Mouse (Mus musculus): ENCODE data around the gene Hacd3. TPM values are rescaled to one million over a fixed set of nuclear protein-coding genes. Genes with fewer than 3 reads are reported as not detected.

Gene Hacd3
- polyA plus RNA-seq, 1 experiment from 2014 or later = 88.5 TPM

DNA sequence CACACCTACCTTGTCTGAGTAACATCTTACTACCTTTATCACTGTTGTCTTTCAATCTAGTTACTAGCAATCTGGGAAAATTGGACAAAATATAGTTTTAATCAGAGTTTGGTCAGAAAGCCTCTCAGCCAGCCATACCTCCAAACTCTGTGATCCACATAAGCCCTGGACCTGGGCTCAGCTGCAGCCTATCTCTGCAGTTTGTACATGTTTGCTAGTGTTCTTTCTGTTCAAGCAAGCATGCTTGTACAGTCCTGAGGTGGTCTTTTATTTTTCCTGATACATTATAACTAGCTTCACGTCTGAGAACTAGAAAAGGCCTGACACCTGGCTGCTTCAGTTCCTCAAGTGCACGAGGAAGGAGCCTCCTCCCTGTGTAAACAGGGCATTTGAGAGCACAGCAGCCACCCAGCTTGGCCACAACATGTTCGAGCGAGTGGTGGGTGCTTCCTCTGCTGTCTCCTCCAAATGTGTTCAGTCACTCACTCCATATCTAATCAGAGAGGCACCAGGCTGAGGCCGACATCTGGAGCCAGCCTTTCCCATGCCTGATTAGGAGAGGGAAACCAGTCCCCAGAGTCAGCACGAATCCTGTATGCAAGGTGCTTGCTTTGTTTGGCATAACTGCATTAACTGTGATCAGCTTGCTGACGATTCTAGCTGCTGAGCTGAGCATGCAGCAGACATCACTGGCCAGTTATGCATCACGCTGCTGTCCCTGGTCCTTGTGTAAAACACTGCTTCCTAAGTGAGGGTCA is 36.3 kb downstream of the Hacd3 start:
- ATAC-seq (ENCODE audit: insufficient read depth, low FRiP score, low read depth) = peak; percentile 70; the same call in 1 of the 2 replicates
- no peaks in the 10 kb centered on the region for H3K27me3 ChIP-seq (replicated peaks)
- WGBS = 57% methylated on average over 8 of the region's 8 CpGs
- H3K9ac ChIP-seq = no peak overlapping the region
- no peaks in the 10 kb centered on the region for H3K9me3 ChIP-seq
- H3K4me1 ChIP-seq = no peaks in the 10 kb centered on the region
- no peak overlapping the region for H3K4me2 ChIP-seq
- no peak overlapping the region for H3K4me3 ChIP-seq (replicated peaks)
- peaks cover 56% of the 10 kb centered on the region for H3K36me3 ChIP-seq
- peak overlapping the region; percentile 51 for H3K27ac ChIP-seq

- H3K4me1 ChIP-seq = no peaks in the 10 kb centered on the region
- H3K9me3 ChIP-seq = no peaks in the 10 kb centered on the region
- peaks cover 72% of the 10 kb centered on the region for H3K36me3 ChIP-seq
- no peak overlapping the region for H3K27ac ChIP-seq
- H3K27me3 ChIP-seq (replicated peaks) = no peaks in the 10 kb centered on the region
- ATAC-seq (ENCODE audit: insufficient read depth, low FRiP score, low read depth) = no peak
- no peak overlapping the region for H3K4me3 ChIP-seq (replicated peaks)
- no peak overlapping the region for H3K4me2 ChIP-seq
- 85% methylated on average over 1 of the region's 1 CpGs for WGBS
- H3K9ac ChIP-seq = no peak overlapping the region
Observed at GRCm38 (mm10) chr9:64981904-64982303, 39.6 kb downstream of the Hacd3 start.

GRCm38 (mm10) chr9:64980548-64980947 is 40.9 kb downstream of the Hacd3 start:
- Histone ChIP-seq H3K4me1 (no peaks in the 10 kb centered on the region), H3K4me3 (replicated peaks) (no peak overlapping the region), H3K27me3 (replicated peaks) (no peaks in the 10 kb centered on the region), H3K36me3 (peaks cover 68% of the 10 kb centered on the region), H3K9ac (no peak overlapping the region), H3K27ac (no peak overlapping the region), H3K4me2 (no peak overlapping the region), H3K9me3 (no peaks in the 10 kb centered on the region)
- no peak for ATAC-seq (ENCODE audit: insufficient read depth, low FRiP score, low read depth)
- 66% methylated on average over 3 of the region's 3 CpGs for WGBS

DNA sequence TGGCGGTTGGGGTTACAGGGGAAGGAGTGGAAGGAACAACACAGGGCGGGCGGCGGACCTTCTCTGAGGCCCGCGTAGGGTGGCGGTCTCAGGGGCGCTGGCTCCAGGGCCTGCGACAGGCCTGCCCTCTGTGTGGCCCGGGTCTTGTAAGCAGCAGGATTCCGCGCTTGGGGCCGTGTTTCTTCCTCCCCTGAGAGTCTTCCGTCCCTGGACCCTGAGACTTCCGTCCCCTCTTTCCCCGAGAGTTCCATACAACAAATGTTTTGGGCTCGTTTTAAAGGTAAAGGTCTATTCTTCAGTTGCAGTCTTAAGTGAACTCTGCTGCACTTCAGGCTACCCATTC is 60.5 kb downstream of the Hacd3 start:
- Histone ChIP-seq H3K4me1 (peaks cover 5% of the 10 kb centered on the region), H3K4me3 (replicated peaks) (peak overlapping the region; percentile 95), H3K36me3 (peaks cover 21% of the 10 kb centered on the region), H3K27ac (peak overlapping the region; percentile 91), H3K27me3 (replicated peaks) (no peaks in the 10 kb centered on the region), H3K9me3 (no peaks in the 10 kb centered on the region), H3K9ac (peak overlapping the region; percentile 88), H3K4me2 (peak overlapping the region; percentile 64)
- peak; percentile 82 for ATAC-seq (ENCODE audit: insufficient read depth, low FRiP score, low read depth)
- 0% methylated on average over 16 of the region's 17 CpGs for WGBS

DNA sequence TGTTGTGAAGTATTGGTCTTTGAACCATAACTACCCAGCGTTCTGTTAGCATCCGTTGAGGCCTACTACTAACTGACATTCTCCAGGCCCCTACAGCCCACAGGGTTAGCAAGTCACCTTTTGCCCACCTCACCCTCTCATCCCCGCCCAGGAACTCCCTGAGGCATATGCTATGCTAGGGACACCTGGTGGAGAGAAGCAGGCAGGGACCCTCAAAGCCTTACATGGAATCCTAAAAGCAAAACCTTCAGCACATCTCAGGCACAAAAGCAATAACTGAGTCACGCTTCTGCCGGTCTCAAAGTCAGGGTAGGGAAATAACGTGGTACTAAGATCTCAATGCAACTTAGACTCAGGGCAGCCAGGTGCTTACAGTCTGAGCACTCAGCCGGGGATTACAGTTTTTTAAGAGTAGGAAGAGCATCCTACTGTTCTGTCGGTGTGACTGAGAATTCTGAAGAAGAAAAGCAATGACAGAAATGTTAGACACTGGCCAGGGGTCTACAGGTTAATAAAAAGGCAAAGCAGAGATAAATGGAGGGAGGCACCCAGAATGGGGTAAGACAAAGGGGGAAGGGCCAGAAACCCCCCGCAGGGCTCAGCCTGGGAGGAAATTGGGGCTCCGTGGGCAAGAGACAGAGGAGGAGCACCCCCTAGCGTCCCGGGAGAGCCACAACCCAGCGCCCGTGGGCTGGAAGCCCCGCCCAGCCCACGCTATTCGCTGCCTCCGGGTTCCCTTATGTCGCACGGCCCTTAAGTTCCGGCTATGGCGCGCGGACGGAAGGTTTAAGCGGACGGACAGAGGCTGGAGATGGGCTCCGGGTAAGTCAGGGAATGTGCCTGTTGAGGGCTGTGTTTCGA is 61.1 kb downstream of the Hacd3 start, which contains the start of gene Ints14:
TSS of gene Ints14 (plus strand) at position 789 of the 861 bp plus-strand sequence.
- H3K4me2 ChIP-seq = peak within 1 kb of the TSS; percentile 64
- no peaks in the 10 kb centered on the region for H3K9me3 ChIP-seq
- peak within 1 kb of the TSS; percentile 91 for H3K27ac ChIP-seq
- H3K36me3 ChIP-seq = peaks cover 15% of the 10 kb centered on the region
- H3K27me3 ChIP-seq (replicated peaks) = no peaks in the 10 kb centered on the region
- 3% methylated on average over 29 of the region's 29 CpGs for WGBS
- H3K4me3 ChIP-seq (replicated peaks) = peak within 1 kb of the TSS; percentile 95
- peak within 1 kb of the TSS; percentile 88 for H3K9ac ChIP-seq
- H3K4me1 ChIP-seq = peaks cover 5% of the 10 kb centered on the region
- ATAC-seq (ENCODE audit: insufficient read depth, low FRiP score, low read depth) = peak; percentile 95

- ATAC-seq (ENCODE audit: insufficient read depth, low FRiP score, low read depth) = no peak
- H3K4me1 ChIP-seq = peaks cover 5% of the 10 kb centered on the region
- H3K4me2 ChIP-seq = no peak overlapping the region
- no peak overlapping the region for H3K4me3 ChIP-seq (replicated peaks)
- no peak overlapping the region for H3K27ac ChIP-seq
- H3K9me3 ChIP-seq = no peaks in the 10 kb centered on the region
- H3K9ac ChIP-seq = no peak overlapping the region
- WGBS = 95% methylated on average over 3 of the region's 3 CpGs
- H3K36me3 ChIP-seq = no peaks in the 10 kb centered on the region
- no peaks in the 10 kb centered on the region for H3K27me3 ChIP-seq (replicated peaks)
Observed at GRCm38 (mm10) chr9:64957276-64957675, 64.2 kb downstream of the Hacd3 start.

GRCm38 (mm10) chr9:64956337-64956736 is 65.2 kb downstream of the Hacd3 start:
- H3K4me2 ChIP-seq = peak overlapping the region; percentile 29; the same call in 1 of the 2 replicates
- H3K4me1 ChIP-seq = no peaks in the 10 kb centered on the region
- H3K27ac ChIP-seq = no peak overlapping the region; the same call in 1 of the 2 replicates
- H3K9ac ChIP-seq = no peak overlapping the region
- no peaks in the 10 kb centered on the region for H3K9me3 ChIP-seq
- ATAC-seq (ENCODE audit: insufficient read depth, low FRiP score, low read depth) = no peak
- no peaks in the 10 kb centered on the region for H3K27me3 ChIP-seq (replicated peaks)
- 0 out of 2 replicates have a peak overlapping the region, but pooled peaks have one; percentile 7 for H3K4me3 ChIP-seq (replicated peaks)
- 23% methylated on average over 12 of the region's 12 CpGs for WGBS
- H3K36me3 ChIP-seq = no peaks in the 10 kb centered on the region

GRCm38 (mm10) chr9:64953190-64953589 is 68.3 kb downstream of the Hacd3 start:
- 45% methylated on average over 7 of the region's 7 CpGs for WGBS
- Histone ChIP-seq H3K4me1 (no peaks in the 10 kb centered on the region), H3K27ac (no peak overlapping the region), H3K4me2 (no peak overlapping the region), H3K36me3 (no peaks in the 10 kb centered on the region), H3K4me3 (replicated peaks) (no peak overlapping the region), H3K9me3 (no peaks in the 10 kb centered on the region), H3K9ac (no peak overlapping the region), H3K27me3 (replicated peaks) (0 out of 2 replicates have a peak, but pooled peaks cover 3% of the 10 kb centered on the region)
- no peak; the same call in 1 of the 2 replicates for ATAC-seq (ENCODE audit: insufficient read depth, low FRiP score, low read depth)

- Histone ChIP-seq H3K36me3 (no peaks in the 10 kb centered on the region), H3K9me3 (no peaks in the 10 kb centered on the region), H3K4me3 (replicated peaks) (no peak overlapping the region), H3K27ac (no peak overlapping the region), H3K9ac (no peak overlapping the region), H3K4me2 (no peak overlapping the region), H3K4me1 (no peaks in the 10 kb centered on the region), H3K27me3 (replicated peaks) (0 out of 2 replicates have a peak, but pooled peaks cover 3% of the 10 kb centered on the region)
- no peak for ATAC-seq (ENCODE audit: insufficient read depth, low FRiP score, low read depth)
- 21% methylated on average over 5 of the region's 5 CpGs for WGBS
Observed at GRCm38 (mm10) chr9:64952055-64952454, 69.4 kb downstream of the Hacd3 start.

- Histone ChIP-seq H3K4me1 (no peaks in the 10 kb centered on the region), H3K4me2 (no peak within 1 kb of the TSS), H3K9me3 (no peaks in the 10 kb centered on the region), H3K27me3 (replicated peaks) (0 out of 2 replicates have a peak, but pooled peaks cover 3% of the 10 kb centered on the region), H3K9ac (no peak within 1 kb of the TSS), H3K36me3 (no peaks in the 10 kb centered on the region), H3K4me3 (replicated peaks) (no peak within 1 kb of the TSS), H3K27ac (no peak within 1 kb of the TSS)
- ATAC-seq (ENCODE audit: insufficient read depth, low FRiP score, low read depth) = no peak
- WGBS = 37% methylated on average over 11 of the region's 11 CpGs
Observed at GRCm38 (mm10) chr9:64951161-64951657, 70.3 kb downstream of the Hacd3 start, which contains the start of gene Slc24a1. Slc24a1 (minus strand) TSS chr9:64951607.

- no peaks in the 10 kb centered on the region for H3K4me1 ChIP-seq
- no peak overlapping the region for H3K9ac ChIP-seq
- H3K36me3 ChIP-seq = no peaks in the 10 kb centered on the region
- WGBS = 84% methylated on average over 9 of the region's 9 CpGs
- no peak overlapping the region for H3K27ac ChIP-seq
- no peak overlapping the region for H3K4me2 ChIP-seq
- H3K27me3 ChIP-seq (replicated peaks) = 0 out of 2 replicates have a peak, but pooled peaks cover 3% of the 10 kb centered on the region
- no peak overlapping the region for H3K4me3 ChIP-seq (replicated peaks)
- no peak for ATAC-seq (ENCODE audit: insufficient read depth, low FRiP score, low read depth)
- H3K9me3 ChIP-seq = no peaks in the 10 kb centered on the region
Observed at GRCm38 (mm10) chr9:64947483-64948095, 73.9 kb downstream of the Hacd3 start.

Measured in stomach, embryonic 15.5 days (tissue).